Mouse (Mus musculus) cerebellum, adult 18-20 months (tissue): ENCODE results near the gene Pld1.
A peak's percentile ranks its signal among the peaks of the same experiment; 100 is the strongest.
"Not testable (repeated sequence)": the region's sequence is repeated elsewhere in the genome, so short reads cannot be mapped to it uniquely, and the experiment has no call there.

ENCODE experiments used
- DNase-seq, 2 experiments: peaks; one replicate each; pipeline ENCODE4 v3.0.0; 2021

The Pld1 gene

DNA sequence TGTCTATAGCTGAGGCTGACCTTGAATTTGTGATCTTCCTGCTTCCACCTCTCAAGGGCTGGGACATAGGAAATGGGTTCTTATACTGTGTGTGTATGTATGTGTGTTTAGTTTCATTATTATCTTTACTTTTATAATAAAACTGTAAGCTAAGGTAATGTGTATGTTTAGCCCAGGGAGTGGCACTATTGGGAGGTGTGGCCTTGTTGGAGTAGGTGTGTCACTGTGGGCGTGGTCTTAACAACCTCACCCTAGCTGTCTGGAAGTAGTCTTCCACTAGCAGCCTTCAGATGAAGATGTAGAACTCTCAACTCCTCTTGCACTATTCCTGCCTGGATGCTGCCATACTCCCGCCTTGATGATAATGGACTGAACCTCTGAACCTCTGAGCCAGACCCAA is 6.9 kb downstream of the Pld1 start:
- DNase-seq, result not testable (repeated sequence)

DNA sequence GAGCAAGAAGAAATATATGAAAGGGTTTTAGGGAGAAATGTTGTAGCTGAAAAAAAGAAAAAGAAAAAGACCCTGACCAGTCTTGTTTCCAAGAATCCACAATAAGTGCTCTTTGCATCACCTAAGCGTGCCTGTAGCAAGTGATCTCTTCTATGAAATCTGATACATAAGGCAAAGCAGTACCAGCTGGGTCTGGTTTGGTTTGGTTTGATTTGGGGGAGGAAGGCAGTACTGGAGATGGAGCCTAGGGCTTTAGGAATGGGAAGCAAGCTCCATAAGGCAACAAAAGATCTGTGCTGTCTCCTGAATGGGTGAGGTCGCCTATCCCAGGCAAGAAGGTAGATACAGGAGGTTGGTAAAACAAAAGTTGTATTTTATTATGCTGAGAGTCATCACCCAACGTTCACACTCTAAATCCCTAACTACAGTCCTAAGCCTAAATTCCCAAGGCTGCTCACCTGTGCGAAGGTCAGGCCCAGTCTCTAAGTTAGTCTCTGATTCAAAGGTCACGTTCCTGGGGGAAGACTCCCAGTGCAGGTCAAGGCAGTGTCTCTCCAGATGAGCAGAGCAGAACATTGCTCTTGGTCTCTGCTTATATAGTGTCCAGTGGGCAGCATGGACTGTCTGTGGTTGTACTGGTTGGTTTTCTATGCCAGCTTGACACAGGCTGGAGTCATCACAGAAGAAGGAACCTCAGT is 10.8 kb downstream of the Pld1 start:
- no peak for DNase-seq

DNA sequence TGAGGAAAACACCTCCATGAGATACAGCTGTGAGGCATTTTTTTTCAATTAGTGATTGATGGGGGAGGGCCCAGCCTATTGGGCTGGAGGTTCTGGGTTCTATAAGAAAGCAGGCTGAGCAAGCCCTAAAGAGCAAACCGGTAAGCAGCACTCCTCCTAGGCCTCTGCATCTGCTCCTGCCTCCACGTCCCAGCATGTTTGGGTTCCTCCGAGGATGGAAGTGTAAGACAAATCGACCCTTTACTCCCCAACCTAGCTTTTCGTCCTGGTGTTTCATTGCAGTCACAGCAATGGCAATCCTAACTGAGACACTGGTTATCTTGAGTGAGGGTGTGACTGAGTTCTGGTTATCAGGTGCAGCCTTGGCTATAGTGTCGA is 11.4 kb downstream of the Pld1 start:
- no peak for DNase-seq

DNA sequence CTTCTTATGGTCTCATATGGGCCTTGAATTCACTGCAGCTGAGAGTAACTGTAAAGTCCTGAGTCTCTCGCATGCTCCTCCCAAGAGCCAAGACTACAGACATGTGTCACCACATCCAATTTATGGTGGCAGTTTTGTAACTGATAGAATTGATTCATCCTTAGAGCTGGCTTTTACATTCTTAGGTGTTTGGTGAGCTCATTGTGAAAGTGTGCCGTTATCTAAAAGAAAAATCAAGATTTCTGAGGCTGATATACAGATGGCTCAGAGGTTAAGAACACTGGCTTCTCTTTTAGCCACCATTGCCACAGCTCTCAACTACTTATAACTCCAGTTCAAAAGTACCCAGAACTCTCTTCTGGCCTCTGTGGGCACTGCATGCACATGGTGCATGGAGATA is 12.2 kb downstream of the Pld1 start:
- no peak for DNase-seq

DNA sequence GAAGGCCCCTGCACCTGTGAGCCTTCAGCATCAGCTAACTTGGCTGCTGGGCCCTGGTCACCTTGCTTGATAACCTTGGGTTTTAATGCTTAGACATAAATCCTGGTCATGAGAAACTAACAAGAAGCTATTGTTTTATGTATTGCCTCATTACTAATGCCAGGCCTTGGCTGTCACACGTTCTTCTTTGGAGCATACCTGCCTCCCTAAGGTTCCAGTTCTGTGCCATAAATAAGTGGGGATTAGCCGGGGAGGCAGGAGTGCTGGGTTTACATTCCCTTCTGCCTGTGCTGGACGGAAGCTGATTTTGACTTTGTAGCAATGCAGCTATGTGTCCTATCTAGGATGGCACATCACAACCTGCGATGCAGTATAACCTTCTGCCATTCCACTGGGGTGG is 13.2 kb downstream of the Pld1 start:
- no peak for DNase-seq

DNA sequence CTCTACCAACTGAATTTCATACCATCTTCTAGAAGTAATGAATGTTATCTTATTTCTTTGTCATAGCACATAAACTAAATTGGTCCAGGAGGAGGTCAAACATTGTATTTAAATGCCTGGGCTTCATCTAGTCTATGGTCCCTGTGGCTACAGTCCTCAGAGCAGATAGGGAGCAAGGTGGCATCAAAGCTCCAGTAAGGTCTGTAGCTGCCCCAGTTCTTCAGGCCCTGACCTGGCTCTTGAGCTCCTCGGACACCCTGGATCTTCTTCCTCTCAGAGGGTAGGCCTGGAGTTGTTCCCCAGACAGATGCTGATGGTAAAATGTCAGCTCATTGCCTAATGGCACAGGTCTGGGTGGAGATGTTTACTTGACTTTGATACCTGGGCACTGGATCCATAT is 17.5 kb downstream of the Pld1 start:
- DNase-seq, result no peak

DNA sequence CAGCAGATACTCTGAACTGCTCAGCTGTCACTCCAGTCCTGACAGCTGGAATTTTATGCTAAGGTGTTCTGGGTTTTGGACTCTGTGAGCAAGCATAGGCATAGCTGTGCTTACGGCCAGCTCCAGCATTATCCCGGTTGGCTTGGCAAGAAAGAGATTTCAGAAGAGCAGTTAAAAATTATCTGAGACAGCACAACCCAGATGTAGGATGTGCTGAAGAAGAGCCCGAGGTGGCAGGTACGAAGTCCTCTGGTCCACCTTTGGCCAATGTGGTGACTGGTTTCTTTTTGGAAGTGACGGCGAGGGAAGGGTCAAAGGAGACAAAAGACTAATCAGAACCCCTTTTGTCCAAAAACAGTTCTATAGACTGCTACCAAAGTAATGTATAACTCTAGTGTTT is 20.7 kb downstream of the Pld1 start:
- DNase-seq, result no peak

DNA sequence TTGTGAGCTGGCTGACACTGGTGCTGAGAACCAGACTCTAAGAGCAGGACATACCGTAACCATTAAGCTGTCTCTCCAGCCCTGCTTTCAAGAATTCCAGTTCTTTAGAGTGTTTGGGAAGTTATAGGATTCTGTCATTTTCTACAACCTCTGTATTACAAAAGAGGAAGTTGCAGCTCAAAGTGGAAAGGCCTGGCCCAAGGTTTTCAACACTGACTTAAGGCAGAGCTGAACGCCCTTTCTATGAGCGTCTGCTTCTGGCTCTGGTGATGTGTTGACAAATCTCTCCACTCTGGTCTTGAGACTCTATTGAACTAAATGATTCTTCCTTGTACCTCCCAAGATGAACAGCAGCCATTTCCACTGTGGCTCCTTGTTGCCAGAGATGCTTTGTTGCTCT is 22.7 kb downstream of the Pld1 start:
- DNase-seq, result no peak

DNA sequence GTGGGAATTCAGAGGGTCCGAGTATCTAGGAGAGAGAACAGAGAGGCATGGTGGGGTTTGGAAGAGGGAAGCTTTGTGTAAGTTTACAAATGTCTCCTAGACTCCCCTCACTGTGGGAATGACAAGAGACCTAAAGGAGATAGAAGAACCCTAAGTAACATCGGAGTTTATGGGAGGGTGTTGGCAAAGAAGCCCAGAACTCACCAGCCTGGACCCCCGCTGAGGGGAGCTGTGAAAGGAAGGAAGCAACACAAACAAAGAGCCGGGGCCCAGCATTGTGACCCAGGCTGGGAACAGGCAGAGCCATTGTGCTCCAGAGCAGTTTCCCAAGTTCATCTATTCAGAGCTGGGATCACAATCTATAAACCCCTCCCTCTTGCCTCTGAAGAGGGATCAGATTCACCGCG is 25.3 kb downstream of the Pld1 start:
- DNase-seq, result no peak

DNA sequence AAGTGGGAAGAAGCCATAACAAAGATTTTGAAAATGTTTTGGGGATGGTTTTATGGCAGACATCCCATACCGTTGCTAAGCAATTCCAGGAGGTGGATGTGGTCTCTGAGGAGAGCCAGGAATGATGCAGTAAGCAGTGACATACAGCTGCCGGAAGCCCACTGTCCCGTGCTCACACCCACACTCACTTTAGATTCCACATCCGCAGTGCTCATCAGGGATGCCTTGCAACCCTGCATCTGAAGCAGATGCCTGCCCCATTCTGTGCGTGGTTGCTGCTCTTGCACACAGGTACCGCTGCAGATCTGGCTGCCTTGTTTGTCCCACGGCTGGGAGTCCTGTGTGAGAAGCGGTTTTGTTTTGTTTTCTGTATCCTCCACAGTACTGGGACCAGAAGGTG is 30.2 kb downstream of the Pld1 start:
- DNase-seq, result no peak

DNA sequence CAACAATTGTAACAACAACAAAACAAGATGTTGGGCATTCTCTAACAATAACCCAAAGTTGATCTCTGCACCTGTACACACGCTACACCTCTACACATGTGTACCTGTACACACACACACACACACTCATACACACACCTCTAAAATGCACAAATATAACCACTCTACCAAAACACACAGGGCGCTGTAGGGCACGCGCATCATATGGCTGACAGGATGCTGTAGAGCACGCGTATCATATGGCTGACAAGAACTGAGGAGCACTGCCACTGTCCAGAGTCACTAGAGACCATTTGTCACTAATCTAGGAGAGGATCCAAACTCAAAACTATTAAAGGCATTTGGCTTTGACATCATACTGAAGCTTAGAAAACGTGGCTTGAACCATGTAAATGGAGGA is 35.4 kb downstream of the Pld1 start:
- no peak for DNase-seq

DNA sequence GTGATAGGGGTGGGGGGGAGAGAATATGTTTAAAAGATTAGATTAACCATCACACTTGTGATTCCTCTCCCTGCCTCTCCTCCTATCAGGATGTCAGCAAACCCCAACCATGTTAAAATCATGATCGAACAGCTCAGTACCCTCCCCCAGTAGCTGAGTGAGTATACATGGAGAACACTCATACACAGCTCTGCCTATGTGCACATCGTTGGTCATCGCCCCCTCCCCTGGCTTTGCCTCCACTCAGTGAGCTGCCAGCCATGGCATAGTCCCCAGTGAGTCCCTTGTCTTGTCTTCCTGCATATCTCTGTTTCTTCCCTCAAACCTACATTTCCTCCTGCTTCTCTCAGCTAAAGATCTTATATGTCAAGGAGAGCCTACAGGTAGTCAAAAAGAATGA is 36.5 kb downstream of the Pld1 start:
- no peak for DNase-seq

DNA sequence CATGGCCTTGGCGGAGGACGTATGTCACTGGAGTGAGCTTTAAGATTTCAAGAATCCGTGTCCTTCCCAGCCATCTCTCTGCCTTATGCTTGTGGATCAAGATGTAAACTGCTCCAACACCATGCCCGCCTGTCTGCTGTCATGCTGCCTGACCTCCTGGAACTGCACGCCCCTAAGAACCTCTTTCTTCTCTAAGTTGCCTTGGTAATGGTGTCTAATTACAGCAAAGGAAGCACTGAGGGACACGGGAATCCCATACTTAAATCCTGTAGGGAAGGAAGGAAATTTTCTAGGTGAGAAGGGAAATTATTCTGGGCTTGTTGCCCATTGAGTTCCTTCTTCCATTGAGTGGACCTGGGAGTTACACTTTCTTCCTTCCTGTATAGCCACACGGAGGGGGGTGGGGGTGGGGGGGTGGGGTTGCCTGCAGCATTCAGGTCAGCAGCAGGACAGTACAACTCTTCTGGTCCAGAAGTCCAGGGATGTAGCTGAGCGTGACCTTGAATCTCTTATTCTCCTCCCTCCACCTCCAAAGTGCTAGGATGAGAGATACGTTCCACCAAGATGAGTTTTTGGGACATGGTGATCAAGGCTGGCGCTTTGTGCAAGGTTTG is 38.5 kb downstream of the Pld1 start:
- no peak for DNase-seq

DNA sequence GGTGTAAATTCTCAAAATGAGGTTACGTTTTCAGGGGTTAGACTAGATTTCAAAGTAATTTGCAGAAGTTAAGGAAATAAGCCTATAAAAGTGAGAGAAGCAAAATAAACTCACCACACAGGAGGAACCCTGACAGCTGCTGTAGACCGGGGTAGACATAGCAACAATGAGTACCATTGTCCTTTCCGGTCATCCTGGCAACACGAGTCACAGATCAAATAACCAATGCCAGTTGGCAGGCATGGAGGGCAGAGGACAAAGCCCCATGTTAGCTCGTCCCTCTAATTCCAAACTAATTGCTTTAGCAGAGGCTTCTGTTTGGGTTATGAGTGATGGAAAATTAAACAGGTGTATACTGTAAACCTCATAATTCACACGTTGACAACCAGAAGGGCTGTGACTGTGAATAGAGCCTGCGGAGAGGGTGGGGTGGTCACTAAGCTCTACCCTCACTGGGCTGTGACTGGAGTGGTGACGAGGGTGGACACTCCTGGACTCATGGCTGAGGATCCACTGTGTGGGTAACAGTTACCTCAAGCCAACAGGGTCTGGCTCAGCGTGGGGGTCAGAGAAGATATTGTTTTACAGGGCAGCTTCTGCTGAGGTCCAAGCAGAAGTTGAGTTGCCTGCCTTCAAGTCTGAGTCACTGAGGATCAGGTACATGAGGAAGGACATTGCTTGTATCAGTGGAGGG is 39.7 kb downstream of the Pld1 start:
- peak in 1 of 2 experiments; percentile 7 for DNase-seq

DNA sequence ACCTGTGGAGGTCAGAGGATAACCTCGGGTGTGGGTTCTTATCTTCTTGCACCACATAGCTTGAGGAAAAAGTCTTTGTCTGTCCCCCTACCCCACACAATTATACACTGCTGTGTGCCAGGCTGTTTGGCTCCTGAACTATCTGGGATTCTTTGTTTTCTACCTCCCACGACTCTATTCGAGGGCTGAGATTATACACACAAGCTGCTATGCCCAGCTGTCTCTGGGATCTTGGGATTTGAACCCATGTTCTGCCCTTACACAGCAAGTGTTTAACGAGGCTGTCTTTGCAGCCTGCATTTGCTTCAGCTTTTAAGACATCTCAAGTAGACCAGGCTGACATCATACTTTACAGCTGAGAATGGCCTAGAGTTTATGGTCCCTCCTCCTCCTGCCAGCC is 43.1 kb downstream of the Pld1 start:
- DNase-seq, result no peak

DNA sequence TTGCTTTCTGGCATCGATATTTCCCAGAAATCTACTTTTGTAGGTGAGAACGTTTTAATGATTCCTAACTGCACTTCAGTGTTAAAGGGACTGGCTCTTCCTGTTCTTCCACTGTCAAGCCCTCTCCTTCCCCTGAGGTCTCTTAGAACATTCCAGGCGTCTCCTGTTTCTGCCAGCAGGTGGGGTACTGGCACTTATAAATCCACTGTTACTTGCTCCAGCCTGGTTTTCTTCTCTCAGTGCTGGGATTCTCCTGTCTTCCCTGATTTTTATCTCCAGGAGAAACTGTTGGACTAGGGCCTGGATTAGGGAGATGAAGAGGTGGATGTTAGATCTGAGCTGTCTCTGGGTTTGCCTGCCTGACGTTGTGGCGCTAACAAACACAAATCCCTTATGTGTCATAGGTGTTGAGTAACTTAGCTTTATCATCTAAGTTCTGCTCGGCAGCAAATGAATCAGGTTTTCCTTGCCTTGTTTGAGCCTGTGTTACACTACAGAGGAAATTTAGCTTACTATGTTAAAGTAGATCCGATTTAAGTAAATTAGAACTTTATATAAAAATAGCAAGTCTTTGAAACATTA is 44.0 kb downstream of the Pld1 start:
- peak; percentile 26 to 39 for DNase-seq

DNA sequence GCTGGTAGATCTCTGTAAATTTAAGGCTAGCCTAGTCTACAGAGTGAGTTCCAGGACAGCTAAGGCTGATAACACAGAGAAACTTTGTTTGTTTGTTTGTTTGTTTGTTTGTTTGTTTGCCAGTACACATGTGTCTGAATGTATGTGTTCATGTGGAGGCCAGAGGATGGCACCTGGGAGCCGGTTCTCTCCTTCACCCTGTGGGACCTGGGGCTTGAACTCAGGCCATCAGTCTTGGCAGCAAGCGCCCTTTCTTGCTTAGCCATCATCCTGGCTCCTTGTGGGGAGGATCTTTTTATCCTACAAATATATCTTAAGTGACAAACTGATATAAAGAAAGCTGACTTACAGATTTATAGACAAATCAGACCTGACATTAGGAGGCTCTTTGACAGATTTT is 44.8 kb downstream of the Pld1 start:
- DNase-seq, result no peak

DNA sequence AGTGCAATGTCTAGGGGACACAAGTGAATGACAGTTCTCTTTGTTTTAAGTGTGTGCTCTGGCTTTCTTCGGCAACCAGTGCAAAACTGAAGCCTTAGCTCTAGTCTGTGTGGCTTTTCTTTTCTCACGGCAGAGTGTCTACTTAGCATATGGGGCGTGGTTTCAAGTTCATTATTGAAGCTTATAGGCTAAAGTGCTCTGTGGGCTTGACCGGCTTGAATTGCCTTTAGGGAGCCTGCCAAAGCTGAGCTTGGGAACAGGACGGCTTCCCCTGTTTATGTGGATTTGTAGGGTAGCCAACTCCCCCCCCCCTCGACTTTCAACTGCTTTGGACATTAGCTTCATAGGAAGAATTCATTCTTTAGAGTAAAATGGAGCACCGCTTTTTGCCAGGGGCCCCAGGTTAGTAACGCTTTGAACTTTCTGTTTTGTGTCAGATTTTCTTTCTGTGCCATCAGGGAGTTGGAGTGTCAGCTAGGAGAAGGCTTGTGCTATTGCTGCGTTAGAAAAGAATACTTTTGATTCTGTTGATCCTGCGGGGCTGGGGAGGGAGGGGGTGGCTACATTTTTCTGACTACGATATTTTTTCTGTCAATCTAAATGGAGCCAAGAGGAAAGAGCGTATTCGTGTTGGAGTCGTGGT is 45.6 kb downstream of the Pld1 start:
- DNase-seq, result peak; percentile 10 to 18

DNA sequence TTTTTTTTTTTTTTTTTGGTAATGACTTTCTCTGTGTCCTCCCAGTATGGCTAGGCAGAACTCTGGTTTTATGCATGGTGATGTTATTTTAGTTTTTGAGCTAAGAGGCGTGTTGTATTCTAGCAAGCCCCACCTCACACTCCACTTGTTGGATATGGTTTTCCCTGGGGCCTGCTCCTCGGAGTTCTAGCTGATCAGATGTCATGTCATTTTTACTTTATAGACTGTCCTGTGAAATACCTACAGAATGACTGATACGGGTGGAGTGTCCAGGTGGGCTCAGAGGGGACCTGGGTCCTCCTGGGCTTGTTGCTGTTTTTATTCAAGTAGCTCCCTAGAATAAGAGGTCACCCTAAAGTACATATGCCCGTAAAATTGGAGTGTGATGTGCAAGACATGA is 46.1 kb downstream of the Pld1 start:
- no peak for DNase-seq

DNA sequence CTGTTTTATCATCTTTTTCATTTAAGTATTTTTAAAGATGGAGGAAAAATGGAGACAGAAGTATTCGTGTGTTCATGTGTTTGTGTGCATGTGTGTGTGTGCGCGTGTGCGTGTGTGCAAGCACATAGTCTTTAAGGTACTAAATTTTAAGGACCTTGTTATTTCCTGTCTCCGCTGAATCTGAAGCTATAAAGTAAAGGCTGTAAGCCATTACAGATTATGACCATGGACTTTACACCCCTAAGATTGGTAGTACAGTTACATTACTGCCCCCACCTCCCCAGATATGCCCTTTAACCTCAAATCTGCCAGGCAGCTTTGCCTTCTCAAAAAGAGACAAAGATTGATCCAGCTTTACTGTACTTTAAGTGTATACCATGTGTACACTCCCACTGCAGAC is 46.8 kb downstream of the Pld1 start:
- DNase-seq, result no peak

DNA sequence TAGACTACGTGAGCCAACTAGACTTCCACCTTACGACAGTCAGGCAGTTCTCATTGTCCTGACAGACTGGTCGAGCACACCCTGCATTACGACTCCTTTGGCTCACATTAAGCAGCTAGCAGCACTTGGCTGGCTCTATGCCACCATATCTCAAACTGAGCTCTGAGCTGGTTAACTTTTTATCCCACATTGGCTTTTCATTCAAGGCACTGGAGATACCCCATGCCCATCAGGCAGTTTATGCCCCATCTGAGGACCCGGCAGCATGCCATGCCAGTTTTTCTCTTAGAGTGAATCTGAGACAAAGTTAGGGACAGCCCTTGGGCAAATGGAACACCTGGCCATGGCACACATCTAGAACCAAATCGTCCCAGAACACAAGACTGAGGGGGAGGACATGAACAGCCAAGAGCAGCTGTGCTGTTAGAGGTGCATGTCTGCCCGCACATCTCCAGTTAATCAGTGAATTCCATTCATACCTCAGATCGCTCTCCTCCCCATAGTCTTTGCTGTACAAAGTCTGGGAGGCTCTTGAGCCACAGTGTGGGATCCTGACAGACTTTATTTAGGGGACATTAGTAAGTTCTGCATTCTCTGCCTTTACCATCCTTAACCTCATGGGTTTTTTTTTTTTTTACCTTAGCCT is 49.5 kb downstream of the Pld1 start:
- no peak for DNase-seq

DNA sequence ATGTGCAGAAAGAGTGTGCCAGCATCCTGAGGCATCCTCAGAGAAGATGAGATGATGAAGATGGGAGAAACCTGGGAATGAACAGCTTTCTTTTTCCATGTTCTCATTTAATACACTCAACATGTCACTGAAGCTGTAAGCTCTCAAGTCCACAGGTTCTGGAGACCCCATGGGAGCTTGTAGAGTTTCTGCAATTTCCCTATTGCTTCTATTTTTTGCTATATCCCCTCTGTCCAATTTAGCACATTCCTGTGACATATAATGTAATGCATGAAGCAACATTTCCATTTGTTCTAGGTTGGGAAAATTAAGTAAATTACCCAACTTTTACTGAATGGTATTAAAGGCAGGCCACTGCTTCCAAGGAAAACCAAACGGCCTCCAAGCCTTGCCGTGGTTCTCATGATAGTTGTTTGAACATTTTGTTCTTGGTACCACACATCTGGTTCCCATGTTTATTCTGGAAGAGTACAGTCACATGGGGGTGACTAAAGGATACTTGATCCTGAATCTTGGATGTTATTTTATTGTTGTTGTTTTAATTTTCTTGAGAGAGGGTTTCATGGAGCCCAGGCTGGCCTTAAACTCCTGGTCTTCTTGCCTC is 52.7 kb downstream of the Pld1 start:
- DNase-seq, result no peak
